Mouse (Mus musculus): Measurements from ENCODE around the gene Cables2. TPM values are rescaled to one million over a fixed set of nuclear protein-coding genes. Genes with fewer than 3 reads are reported as not detected.

Cables2 gene
- polyA plus RNA-seq, 1 experiment from 2014 or later, result 16.5 TPM

Small RNA genes lying within 50 kb of the gene (microRNA-seq; reads per million reads assigned to microRNA genes)
- gene Mir3091, result 1.3 reads per million

Other genes starting within 250 kb of the Cables2 start
- 7.5 and 9.5 TPM in 2 replicates for gene Lsm14b, start 248.5 kb downstream of the Cables2 start, polyA plus RNA-seq (2015; fragmentation: Nextera tagmentation; extraction: Ambion mirVana)
- gene Psma7, start 231.1 kb downstream of the Cables2 start, polyA plus RNA-seq (2015; fragmentation: Nextera tagmentation; extraction: Ambion mirVana), result 513 and 529 TPM in 2 replicates
- 4.0 and 4.5 TPM in 2 replicates for gene Ss18l1, start 231.0 kb downstream of the Cables2 start, polyA plus RNA-seq (2015; fragmentation: Nextera tagmentation; extraction: Ambion mirVana)
- gene Mtg2, start 202.9 kb downstream of the Cables2 start, polyA plus RNA-seq (2015; fragmentation: Nextera tagmentation; extraction: Ambion mirVana), result 26.4 and 26.6 TPM in 2 replicates
- not detected in 2 replicates for gene Hrh3, start 169.0 kb downstream of the Cables2 start, polyA plus RNA-seq (2015; fragmentation: Nextera tagmentation; extraction: Ambion mirVana)
- gene Osbpl2, start 154.2 kb downstream of the Cables2 start, polyA plus RNA-seq (2015; fragmentation: Nextera tagmentation; extraction: Ambion mirVana), result 30.9 and 32.5 TPM in 2 replicates
- 184 and 191 TPM in 2 replicates for gene Adrm1, start 102.0 kb downstream of the Cables2 start, polyA plus RNA-seq (2015; fragmentation: Nextera tagmentation; extraction: Ambion mirVana)
- 79.0 and 83.2 TPM in 2 replicates for gene Lama5, start 47.6 kb downstream of the Cables2 start, polyA plus RNA-seq (2015; fragmentation: Nextera tagmentation; extraction: Ambion mirVana)
- 477 and 524 TPM in 2 replicates for gene Rps21, start 16.1 kb downstream of the Cables2 start, polyA plus RNA-seq (2015; fragmentation: Nextera tagmentation; extraction: Ambion mirVana)
- gene Rbbp8nl, start 16.4 kb upstream of the Cables2 start, polyA plus RNA-seq (2015; fragmentation: Nextera tagmentation; extraction: Ambion mirVana), result 2.3 and 3.1 TPM in 2 replicates
- 26.2 and 27.8 TPM in 2 replicates for gene Gata5, start 61.2 kb upstream of the Cables2 start, polyA plus RNA-seq (2015; fragmentation: Nextera tagmentation; extraction: Ambion mirVana)
- 1.1 and 1.2 TPM in 2 replicates for gene Slco4a1, start 182.7 kb upstream of the Cables2 start, polyA plus RNA-seq (2015; fragmentation: Nextera tagmentation; extraction: Ambion mirVana)
- gene Ntsr1, start 226.5 kb upstream of the Cables2 start, polyA plus RNA-seq (2015; fragmentation: Nextera tagmentation; extraction: Ambion mirVana), result 0.89 and 1.3 TPM in 2 replicates